ENCODE assay signal across 9 mouse cellular contexts in the genomic region with DNA sequence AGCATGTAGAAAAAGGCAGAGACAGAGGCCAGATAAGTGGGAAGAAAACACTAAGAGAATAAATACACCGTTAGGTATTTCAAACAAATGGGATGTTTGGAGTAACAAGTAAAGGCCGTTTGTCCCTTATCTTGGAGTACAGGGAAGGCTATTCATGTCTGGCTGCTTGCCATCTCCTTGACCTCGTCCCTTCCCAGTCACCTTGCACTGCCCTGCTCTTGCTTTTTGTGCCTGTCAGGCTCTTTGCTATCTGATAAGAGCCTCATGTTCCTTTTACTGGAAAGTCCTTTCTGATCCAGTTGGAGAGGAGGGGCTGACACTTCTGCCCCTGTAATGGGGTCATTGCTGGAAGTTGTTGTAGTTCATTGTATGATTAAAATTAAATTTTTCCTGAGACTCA.
A peak's percentile ranks its signal among the peaks of the same experiment; 100 is the strongest.
DNase-seq lines count a peak whose midpoint lies in the region; TF ChIP-seq lines count a peak whose summit lies in the region.
"Had no signal": no experiment of that assay in that cellular context is flagged by ENCODE, and none has a peak within 500 bp of the region (broad histone marks: within the 10 kb centered on the region; RNA-seq: fewer than 3 reads in every experiment).

No protein-coding gene starts in this region.

- no peak for TF ChIP-seq RAD21 in MEL (IDR thresholded peaks at IDR 0.05; ENCODE audit: low read depth, low read length)

- no peak for TF ChIP-seq POLR2A in MEL (IDR thresholded peaks at IDR 0.05; ENCODE audit: control insufficient read depth in 1 of 2, insufficient read depth in 1 of 2, low read depth in 1 of 2, low read length in 2 of 2, poor library complexity in 1 of 2)

- H3K79me2 ChIP-seq in MEL (ENCODE audit: control insufficient read depth, insufficient read depth, low read length, poor library complexity) = no peaks in the 10 kb centered on the region

- no peaks in the 10 kb centered on the region for H3K27me3 ChIP-seq in MEL (ENCODE audit: control insufficient read depth in 1 of 2, insufficient read depth in 2 of 2, low read length in 2 of 2)
- H3K27me3 ChIP-seq: limb, embryonic 13.5 days had no signal

- H3K27ac ChIP-seq in MEL (ENCODE audit: control insufficient read depth, low read depth, low read length) = peak overlapping the region; percentile 63
- H3K27ac ChIP-seq: limb, embryonic 13.5 days had no signal

- peak; percentile 56 for DNase-seq in MEL (ENCODE audit: low read depth, low spot score)
- DNase-seq in adrenal gland, postnatal 10 days = peak; percentile 70
- DNase-seq in heart, postnatal 36 days = peak; percentile 14 to 19
- peak; percentile 31 to 47 for DNase-seq in lung, postnatal 4 days
- DNase-seq in MN1 (ENCODE audit: low spot score) = no peak
- no peak for DNase-seq in gastrocnemius, postnatal 4 days (ENCODE audit: low spot score in 2 of 2)
- no peak for DNase-seq in gastrocnemius, postnatal 25 days
- DNase-seq: embryo, embryonic 11 days had no signal

- no peaks in the 10 kb centered on the region for H3K9me3 ChIP-seq in MEL (replicated peaks; ENCODE audit: insufficient read depth, low read length)

- TF ChIP-seq EP300 in MEL (IDR thresholded peaks at IDR 0.05; ENCODE audit: low read depth in 1 of 2, low read length in 2 of 2) = peak; percentile 64 to 67

- H3K9ac ChIP-seq in MEL (ENCODE audit: control insufficient read depth, low read depth, low read length, poor library complexity, severe bottlenecking) = no peak overlapping the region
- H3K9ac ChIP-seq: limb, embryonic 13.5 days had no signal

- H3K36me3 ChIP-seq in MEL (ENCODE audit: control insufficient read depth in 1 of 2, insufficient read depth in 2 of 2, low read length in 2 of 2) = peaks cover 0 to 15% of the 10 kb centered on the region in 2 experiments; a peak in 2 of 4 replicates

- H3K4me3 ChIP-seq in MEL (ENCODE audit: control insufficient read depth in 1 of 2, insufficient read depth in 1 of 2, low read depth in 2 of 2, low read length in 2 of 2) = no peak overlapping the region
- H3K4me3 ChIP-seq: limb, embryonic 13.5 days had no signal

- intact Hi-C loops in heart, postnatal 36 days (cut with DNase I) = no loop called here

- H3K4me1 ChIP-seq in MEL (ENCODE audit: control insufficient read depth in 1 of 2, insufficient read depth in 2 of 2, low read length in 2 of 2) = peaks cover 5 to 7% of the 10 kb centered on the region in 2 experiments

- TF ChIP-seq CTCF in MEL (IDR thresholded peaks at IDR 0.05 in 2 of 3, conservative IDR thresholded peaks at IDR 0.05 in 1 of 3; ENCODE audit: control insufficient read depth in 1 of 3, insufficient read depth in 1 of 3, low read depth in 2 of 3, low read length in 3 of 3, poor library complexity in 1 of 3, severe bottlenecking in 1 of 3) = no peak

TF ChIP-seq in MEL, 35 proteins besides CTCF, POLR2A, EP300 and RAD21:
- TF ChIP-seq SMC3 (IDR thresholded peaks at IDR 0.05; ENCODE audit: low read depth, low read length) (no peak), GATA1 (IDR thresholded peaks at IDR 0.05; ENCODE audit: low read depth, low read length) (peak; percentile 69), MYB (IDR thresholded peaks at IDR 0.05; ENCODE audit: low read depth, low read length) (0 out of 2 replicates have a peak, but pooled peaks have one; percentile 30), NELFE (IDR thresholded peaks at IDR 0.05; ENCODE audit: low read depth, low read length) (no peak), ZNF384 (IDR thresholded peaks at IDR 0.05; ENCODE audit: low read depth, low read length) (0 out of 2 replicates have a peak, but pooled peaks have one; percentile 14), TCF12 (IDR thresholded peaks at IDR 0.05; ENCODE audit: low read depth, low read length) (0 out of 2 replicates have a peak, but pooled peaks have one; percentile 30), ETS1 (IDR thresholded peaks at IDR 0.05; ENCODE audit: low read depth, low read length) (0 out of 2 replicates have a peak, but pooled peaks have one; percentile 35), TAL1 (IDR thresholded peaks at IDR 0.05; ENCODE audit: low read length) (peak; percentile 50), USF1 (IDR thresholded peaks at IDR 0.05; ENCODE audit: low read depth, low read length) (no peak)

Comparison
In these comparisons a context has a peak if more than half of its experiments do, and no peak if none do; other contexts are left out.
1. DNase-seq: peak in MEL (single experiment), adrenal gland, postnatal 10 days (single experiment), heart, postnatal 36 days (2 of 2) and lung, postnatal 4 days (2 of 2); none in MN1 (single experiment), gastrocnemius, postnatal 4 days (0 of 2) and gastrocnemius, postnatal 25 days (single experiment).